Mouse (Mus musculus): ENCODE results near the gene AI837181. TPM values are rescaled to one million over a fixed set of nuclear protein-coding genes. Genes with fewer than 3 reads are reported as not detected.

Gene AI837181
- polyA plus RNA-seq, 1 experiment from 2014 or later: 53.7 TPM

- H3K9ac ChIP-seq (replicated peaks; ENCODE audit: low read length): 0 out of 2 replicates have a peak overlapping the region, but pooled peaks have one; percentile 16
- 0 out of 2 replicates have a peak overlapping the region, but pooled peaks have one; percentile 83 for H3K4me2 ChIP-seq (ENCODE audit: low read length)
- H3K27ac ChIP-seq (replicated peaks; ENCODE audit: low read depth, low read length): no peak overlapping the region
- H3K4me3 ChIP-seq (replicated peaks; ENCODE audit: low read depth, low read length): 0 out of 2 replicates have a peak overlapping the region, but pooled peaks have one; percentile 60
- DNase-seq (no peak), ATAC-seq (ENCODE audit: low FRiP score, low TSS enrichment) (no peak)
- no peaks in the 10 kb centered on the region for H3K36me3 ChIP-seq (ENCODE audit: control insufficient read depth, insufficient read depth, low read length)
- WGBS: 91% methylated on average over 13 of the region's 13 CpGs
- no peaks in the 10 kb centered on the region for H3K27me3 ChIP-seq (ENCODE audit: control insufficient read depth, insufficient read depth, low read length)
- no peaks in the 10 kb centered on the region for H3K9me3 ChIP-seq (ENCODE audit: control insufficient read depth, low read length)
- peaks cover 12% of the 10 kb centered on the region; the same call in 1 of the 2 replicates for H3K4me1 ChIP-seq (ENCODE audit: control insufficient read depth, insufficient read depth, low read length)
These were observed 16.6 kb upstream of the AI837181 start for GRCm38 (mm10) chr19:5408057-5409001.

DNA sequence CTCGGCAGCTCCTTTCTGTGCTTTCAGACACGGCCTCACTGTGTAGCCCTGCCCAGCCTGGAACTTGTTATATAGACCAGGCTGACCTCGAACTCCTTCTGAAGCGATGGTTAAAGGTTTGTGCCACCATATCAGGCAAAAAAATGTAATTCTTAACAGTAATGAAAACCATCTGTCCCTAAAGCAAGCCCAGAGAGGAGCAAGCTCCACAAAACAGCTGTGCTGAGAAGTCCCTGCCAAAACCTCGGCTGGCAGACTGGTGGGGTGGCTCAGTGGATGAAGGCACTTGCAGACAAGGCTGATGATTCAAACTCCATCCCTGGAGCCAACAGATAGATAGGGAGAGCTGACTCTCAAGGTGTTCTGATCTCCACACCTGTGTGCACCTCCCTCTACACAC lies 15.9 kb upstream of the AI837181 start:
- 91% methylated on average over 5 of the region's 5 CpGs for WGBS
- ATAC-seq (ENCODE audit: low FRiP score, low TSS enrichment) (no peak), DNase-seq (no peak)

DNA sequence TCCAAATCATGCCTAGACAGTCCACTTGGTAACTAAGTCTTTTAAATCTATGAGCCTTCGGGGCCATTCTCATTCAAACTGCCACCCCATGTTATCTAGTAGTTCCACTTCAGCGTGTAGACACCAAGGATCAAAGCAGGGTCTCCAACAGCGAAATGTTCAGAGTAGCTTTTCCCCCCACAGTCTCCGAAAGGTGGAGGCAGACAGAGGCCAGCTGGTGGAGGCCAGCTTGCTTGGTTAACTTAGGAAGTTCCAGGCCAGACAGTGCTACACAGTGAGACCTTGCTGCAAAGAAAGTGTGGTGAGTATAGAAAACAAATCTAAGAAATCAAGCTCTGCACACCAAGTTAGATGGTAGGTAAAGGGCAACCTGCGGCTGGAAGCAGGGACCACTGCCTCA lies 14.3 kb upstream of the AI837181 start:
- Histone ChIP-seq H3K36me3 (ENCODE audit: control insufficient read depth, insufficient read depth, low read length) (no peaks in the 10 kb centered on the region), H3K9me3 (ENCODE audit: control insufficient read depth, low read length) (no peaks in the 10 kb centered on the region), H3K27ac (replicated peaks; ENCODE audit: low read depth, low read length) (no peak overlapping the region), H3K4me3 (replicated peaks; ENCODE audit: low read depth, low read length) (no peak overlapping the region), H3K4me2 (ENCODE audit: low read length) (no peak overlapping the region), H3K4me1 (ENCODE audit: control insufficient read depth, insufficient read depth, low read length) (peaks cover 11% of the 10 kb centered on the region; the same call in 1 of the 2 replicates), H3K27me3 (ENCODE audit: control insufficient read depth, insufficient read depth, low read length) (no peaks in the 10 kb centered on the region), H3K9ac (replicated peaks; ENCODE audit: low read length) (no peak overlapping the region)
- 87% methylated on average over 5 of the region's 5 CpGs for WGBS
- DNase-seq (no peak), ATAC-seq (ENCODE audit: low FRiP score, low TSS enrichment) (no peak)

More for the DNA sequence above, 15.9 kb upstream of the AI837181 start:
- H3K9ac ChIP-seq (replicated peaks; ENCODE audit: low read length): no peak overlapping the region
- no peak overlapping the region for H3K4me3 ChIP-seq (replicated peaks; ENCODE audit: low read depth, low read length)
- H3K9me3 ChIP-seq (ENCODE audit: control insufficient read depth, low read length): no peaks in the 10 kb centered on the region
- H3K4me2 ChIP-seq (ENCODE audit: low read length): no peak overlapping the region
- H3K36me3 ChIP-seq (ENCODE audit: control insufficient read depth, insufficient read depth, low read length): no peaks in the 10 kb centered on the region
- no peaks in the 10 kb centered on the region for H3K27me3 ChIP-seq (ENCODE audit: control insufficient read depth, insufficient read depth, low read length)
- peaks cover 12% of the 10 kb centered on the region; the same call in 1 of the 2 replicates for H3K4me1 ChIP-seq (ENCODE audit: control insufficient read depth, insufficient read depth, low read length)
- H3K27ac ChIP-seq (replicated peaks; ENCODE audit: low read depth, low read length): no peak overlapping the region

- no peak for DNase-seq
- Histone ChIP-seq H3K4me3 (replicated peaks; ENCODE audit: low read depth, low read length) (no peak overlapping the region), H3K36me3 (ENCODE audit: control insufficient read depth, insufficient read depth, low read length) (no peaks in the 10 kb centered on the region), H3K4me1 (ENCODE audit: control insufficient read depth, insufficient read depth, low read length) (peaks cover 7% of the 10 kb centered on the region; the same call in 1 of the 2 replicates), H3K27ac (replicated peaks; ENCODE audit: low read depth, low read length) (no peak overlapping the region), H3K9ac (replicated peaks; ENCODE audit: low read length) (no peak overlapping the region), H3K27me3 (ENCODE audit: control insufficient read depth, insufficient read depth, low read length) (no peaks in the 10 kb centered on the region), H3K9me3 (ENCODE audit: control insufficient read depth, low read length) (no peaks in the 10 kb centered on the region), H3K4me2 (ENCODE audit: low read length) (no peak overlapping the region)
- no peak for ATAC-seq (ENCODE audit: low FRiP score, low TSS enrichment)
- whole genome bisulfite sequencing: 69% methylated on average over 5 of the region's 5 CpGs
These were observed 13.0 kb upstream of the AI837181 start for GRCm38 (mm10) chr19:5411961-5412360.

- no peaks in the 10 kb centered on the region for H3K4me1 ChIP-seq (ENCODE audit: control insufficient read depth, insufficient read depth, low read length)
- H3K36me3 ChIP-seq (ENCODE audit: control insufficient read depth, insufficient read depth, low read length): peaks cover 7% of the 10 kb centered on the region; the same call in 1 of the 2 replicates
- H3K27me3 ChIP-seq (ENCODE audit: control insufficient read depth, insufficient read depth, low read length): no peaks in the 10 kb centered on the region
- no peak overlapping the region for H3K4me3 ChIP-seq (replicated peaks; ENCODE audit: low read depth, low read length)
- WGBS: 64% methylated on average over 4 of the region's 4 CpGs
- DNase-seq (no peak), ATAC-seq (ENCODE audit: low FRiP score, low TSS enrichment) (no peak)
- H3K4me2 ChIP-seq (ENCODE audit: low read length): no peak overlapping the region
- H3K9me3 ChIP-seq (ENCODE audit: control insufficient read depth, low read length): no peaks in the 10 kb centered on the region
- H3K27ac ChIP-seq (replicated peaks; ENCODE audit: low read depth, low read length): no peak overlapping the region
- H3K9ac ChIP-seq (replicated peaks; ENCODE audit: low read length): no peak overlapping the region
These were observed 11.1 kb upstream of the AI837181 start for GRCm38 (mm10) chr19:5413840-5414239.

- DNase-seq: no peak
- 59% methylated on average over 2 of the region's 2 CpGs for WGBS
- no peak for ATAC-seq (ENCODE audit: low FRiP score, low TSS enrichment)
These were observed 10.4 kb upstream of the AI837181 start for GRCm38 (mm10) chr19:5414534-5414957.

DNA sequence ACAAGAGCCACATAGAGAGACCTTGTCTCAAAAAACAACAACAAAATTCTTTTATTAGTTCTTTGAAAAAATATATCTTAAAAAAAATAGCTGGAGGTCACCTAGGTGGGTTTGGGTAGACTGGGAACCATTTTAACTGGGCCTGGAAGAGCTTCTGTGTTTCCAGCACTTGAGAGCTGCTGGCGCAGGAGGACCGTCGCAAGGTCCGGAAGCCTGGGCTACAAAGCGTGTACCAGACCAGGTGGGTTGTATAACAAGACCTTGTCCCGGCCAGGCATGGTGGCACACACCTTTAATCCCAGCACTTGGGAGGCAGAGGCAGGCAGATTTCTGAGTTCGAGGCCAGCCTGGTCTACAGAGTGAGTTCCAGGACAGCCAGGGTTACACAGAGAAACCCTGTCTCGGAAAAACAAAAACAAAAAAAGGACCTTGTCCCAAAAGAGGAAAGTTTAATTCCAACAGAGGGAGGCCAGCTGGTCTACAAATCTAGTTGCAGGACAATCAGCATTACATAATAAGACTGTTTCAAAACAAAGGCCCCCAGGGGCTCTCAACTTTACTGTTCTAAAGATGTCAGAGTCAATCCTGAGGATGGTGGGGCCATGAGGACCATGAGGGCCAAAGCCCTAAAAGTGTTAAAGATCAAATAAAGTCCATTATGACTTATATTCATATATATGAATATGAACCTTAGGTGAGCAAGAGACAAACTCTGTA lies 6.0 kb upstream of the AI837181 start:
- Histone ChIP-seq H3K4me1 (ENCODE audit: control insufficient read depth, insufficient read depth, low read length) (peaks cover 12% of the 10 kb centered on the region), H3K27me3 (ENCODE audit: control insufficient read depth, insufficient read depth, low read length) (no peaks in the 10 kb centered on the region), H3K4me3 (replicated peaks; ENCODE audit: low read depth, low read length) (no peak overlapping the region), H3K9ac (replicated peaks; ENCODE audit: low read length) (no peak overlapping the region), H3K9me3 (ENCODE audit: control insufficient read depth, low read length) (no peaks in the 10 kb centered on the region), H3K36me3 (ENCODE audit: control insufficient read depth, insufficient read depth, low read length) (peaks cover 48% of the 10 kb centered on the region), H3K27ac (replicated peaks; ENCODE audit: low read depth, low read length) (no peak overlapping the region), H3K4me2 (ENCODE audit: low read length) (no peak overlapping the region)
- 96% methylated on average over 8 of the region's 8 CpGs for WGBS
- ATAC-seq (ENCODE audit: low FRiP score, low TSS enrichment) (no peak), DNase-seq (no peak)

More at GRCm38 (mm10) chr19:5414534-5414957, 10.4 kb upstream of the AI837181 start:
- peaks cover 12% of the 10 kb centered on the region; the same call in 1 of the 2 replicates for H3K36me3 ChIP-seq (ENCODE audit: control insufficient read depth, insufficient read depth, low read length)
- no peaks in the 10 kb centered on the region for H3K9me3 ChIP-seq (ENCODE audit: control insufficient read depth, low read length)
- H3K9ac ChIP-seq (replicated peaks; ENCODE audit: low read length): no peak overlapping the region
- H3K27ac ChIP-seq (replicated peaks; ENCODE audit: low read depth, low read length): no peak overlapping the region
- no peak overlapping the region for H3K4me3 ChIP-seq (replicated peaks; ENCODE audit: low read depth, low read length)
- H3K4me1 ChIP-seq (ENCODE audit: control insufficient read depth, insufficient read depth, low read length): no peaks in the 10 kb centered on the region
- H3K27me3 ChIP-seq (ENCODE audit: control insufficient read depth, insufficient read depth, low read length): no peaks in the 10 kb centered on the region
- H3K4me2 ChIP-seq (ENCODE audit: low read length): no peak overlapping the region

- DNase-seq: no peak
- 92% methylated on average over 9 of the region's 9 CpGs for WGBS
These were observed 5.3 kb upstream of the AI837181 start for GRCm38 (mm10) chr19:5419630-5420029.

More at GRCm38 (mm10) chr19:5419630-5420029, 5.3 kb upstream of the AI837181 start:
- H3K27me3 ChIP-seq (ENCODE audit: control insufficient read depth, insufficient read depth, low read length): no peaks in the 10 kb centered on the region
- H3K9me3 ChIP-seq (ENCODE audit: control insufficient read depth, low read length): no peaks in the 10 kb centered on the region
- peaks cover 48% of the 10 kb centered on the region for H3K36me3 ChIP-seq (ENCODE audit: control insufficient read depth, insufficient read depth, low read length)
- no peak overlapping the region for H3K4me3 ChIP-seq (replicated peaks; ENCODE audit: low read depth, low read length)
- no peak overlapping the region for H3K27ac ChIP-seq (replicated peaks; ENCODE audit: low read depth, low read length)
- no peak overlapping the region for H3K9ac ChIP-seq (replicated peaks; ENCODE audit: low read length)
- ATAC-seq (ENCODE audit: low FRiP score, low TSS enrichment): no peak
- no peak overlapping the region for H3K4me2 ChIP-seq (ENCODE audit: low read length)
- peaks cover 13% of the 10 kb centered on the region for H3K4me1 ChIP-seq (ENCODE audit: control insufficient read depth, insufficient read depth, low read length)
